In genomic region chr14:105164793-105165192, GRCm38 (mm10) we compare ENCODE assay signal across 12 mouse cellular contexts. TPM values are rescaled to one million over a fixed set of nuclear protein-coding genes. Genes with fewer than 3 reads are reported as not detected.
DNase-seq lines count a peak whose midpoint lies in the region; ATAC-seq and TF ChIP-seq lines count a peak whose summit lies in the region.
"Had no signal": no experiment of that assay in that cellular context is flagged by ENCODE, and none has a peak within 500 bp of the region (broad histone marks: within the 10 kb centered on the region; RNA-seq: fewer than 3 reads in every experiment).

No protein-coding gene starts in this region.

- WGBS in midbrain, embryonic 11.5 days: 75% methylated on average over 4 of the region's 4 CpGs
- 67% methylated on average over 4 of the region's 4 CpGs for WGBS in midbrain, embryonic 16.5 days

- TF ChIP-seq CTCF in CH12.LX (conservative IDR thresholded peaks at IDR 0.05 in 1 of 2, IDR thresholded peaks at IDR 0.05 in 1 of 2; ENCODE audit: low read depth in 2 of 2, low read length in 2 of 2): no peak

- no peak overlapping the region for H3K9ac ChIP-seq in midbrain, embryonic 11.5 days (ENCODE audit: low read length)
- no peak overlapping the region for H3K9ac ChIP-seq in midbrain, embryonic 16.5 days (ENCODE audit: low read depth, low read length)
- H3K9ac ChIP-seq in CH12.LX (ENCODE audit: insufficient read depth, low read depth): no peak overlapping the region
- H3K9ac ChIP-seq: hindbrain, embryonic 13.5 days; limb, embryonic 13.5 days; neural tube, embryonic 12.5 days had no signal

- peak; percentile 73 for DNase-seq in midbrain, embryonic 11.5 days (ENCODE audit: low spot score, missing footprints)
- peak; percentile 34 for DNase-seq in CH12.LX (ENCODE audit: extremely low read depth)
- DNase-seq in layer of hippocampus, postnatal 25 days (ENCODE audit: extremely low spot score in 1 of 2, low spot score in 1 of 2): no peak
- no peak for DNase-seq in layer of hippocampus, adult 8-10 months (ENCODE audit: low spot score in 2 of 2)
- DNase-seq: lung, postnatal 10 days had no signal

- in situ Hi-C loops in CH12.LX (cut with MboI; ENCODE audit: low pct_ligation_motif_present, low pct_unique_long_range_greater_than_20kb, low sequenced_read_pairs): no loop called here

- peaks cover 67% of the 10 kb centered on the region for H3K79me2 ChIP-seq in CH12.LX (replicated peaks; ENCODE audit: control insufficient read depth, extremely low read depth, insufficient read depth, poor library complexity, severe bottlenecking)

- no peak overlapping the region for H3K4me3 ChIP-seq in midbrain, embryonic 11.5 days (ENCODE audit: low read depth, low read length)
- no peak overlapping the region for H3K4me3 ChIP-seq in midbrain, embryonic 16.5 days (ENCODE audit: low read depth, low read length)
- no peak overlapping the region for H3K4me3 ChIP-seq in CH12.LX (replicated peaks in 1 of 3; ENCODE audit: low read depth in 2 of 3, low read length in 2 of 3, poor library complexity in 1 of 3)
- H3K4me3 ChIP-seq: heart, embryonic 10.5 days; hindbrain, embryonic 13.5 days; limb, embryonic 13.5 days; neural tube, embryonic 12.5 days had no signal

- H3K4me1 ChIP-seq in midbrain, embryonic 11.5 days (ENCODE audit: control insufficient read depth, insufficient read depth, low read length): peaks cover 3% of the 10 kb centered on the region
- H3K4me1 ChIP-seq in midbrain, embryonic 16.5 days (ENCODE audit: control insufficient read depth, insufficient read depth, low read length): peaks cover 3% of the 10 kb centered on the region; the same call in 1 of the 2 replicates
- H3K4me1 ChIP-seq in CH12.LX (ENCODE audit: control insufficient read depth in 1 of 2, insufficient read depth in 2 of 2): peaks cover 3 to 34% of the 10 kb centered on the region in 2 experiments; a peak in 3 of 4 replicates
- H3K4me1 ChIP-seq: heart, embryonic 10.5 days had no signal

- no peak for TF ChIP-seq EP300 in CH12.LX (IDR thresholded peaks at IDR 0.05; ENCODE audit: low read length)

- no peaks in the 10 kb centered on the region for H3K27me3 ChIP-seq in midbrain, embryonic 11.5 days (ENCODE audit: control insufficient read depth, insufficient read depth, low read length)
- no peaks in the 10 kb centered on the region for H3K27me3 ChIP-seq in midbrain, embryonic 16.5 days (ENCODE audit: control insufficient read depth, insufficient read depth, low read depth, low read length)
- no peaks in the 10 kb centered on the region for H3K27me3 ChIP-seq in CH12.LX (replicated peaks)
- H3K27me3 ChIP-seq: hindbrain, embryonic 13.5 days; limb, embryonic 13.5 days; neural tube, embryonic 12.5 days had no signal

- H3K9me3 ChIP-seq in midbrain, embryonic 11.5 days (ENCODE audit: control insufficient read depth, low read length): no peaks in the 10 kb centered on the region
- H3K9me3 ChIP-seq in midbrain, embryonic 16.5 days (replicated peaks; ENCODE audit: control insufficient read depth, low read length, poor library complexity, severe bottlenecking): no peaks in the 10 kb centered on the region
- no peaks in the 10 kb centered on the region for H3K9me3 ChIP-seq in CH12.LX (replicated peaks; ENCODE audit: low read length)
- H3K9me3 ChIP-seq: heart, embryonic 10.5 days; hindbrain, embryonic 13.5 days; limb, embryonic 13.5 days; neural tube, embryonic 12.5 days had no signal

- TF ChIP-seq POLR2A in CH12.LX (IDR thresholded peaks at IDR 0.05; ENCODE audit: low read depth, low read length): no peak

- TF ChIP-seq RAD21 in CH12.LX (IDR thresholded peaks at IDR 0.05; ENCODE audit: low read depth, low read length): no peak

- dilution Hi-C loops in CH12.LX (cut with MboI; ENCODE audit: extremely low pct_ligation_motif_present, extremely low pct_unique_long_range_greater_than_20kb, low sequenced_read_pairs): no loop called here

- H3K36me3 ChIP-seq in midbrain, embryonic 11.5 days (ENCODE audit: control insufficient read depth, insufficient read depth, low read length): no peaks in the 10 kb centered on the region
- H3K36me3 ChIP-seq in midbrain, embryonic 16.5 days (ENCODE audit: control insufficient read depth, insufficient read depth, low read length): no peaks in the 10 kb centered on the region
- peaks cover 0 to 22% of the 10 kb centered on the region in 2 experiments for H3K36me3 ChIP-seq in CH12.LX (replicated peaks in 1 of 2; ENCODE audit: control insufficient read depth in 1 of 2, insufficient read depth in 1 of 2, low read length in 1 of 2)
- H3K36me3 ChIP-seq: heart, embryonic 10.5 days; hindbrain, embryonic 13.5 days; limb, embryonic 13.5 days; neural tube, embryonic 12.5 days had no signal

- H3K4me2 ChIP-seq in midbrain, embryonic 11.5 days: no peak overlapping the region
- no peak overlapping the region for H3K4me2 ChIP-seq in midbrain, embryonic 16.5 days (ENCODE audit: low read length)
- no peak overlapping the region for H3K4me2 ChIP-seq in CH12.LX (ENCODE audit: insufficient read depth, low read depth, poor library complexity, severe bottlenecking)
- H3K4me2 ChIP-seq: hindbrain, embryonic 13.5 days; limb, embryonic 13.5 days; neural tube, embryonic 12.5 days had no signal

- H3K27ac ChIP-seq in midbrain, embryonic 11.5 days (ENCODE audit: low read depth, low read length): no peak overlapping the region
- no peak overlapping the region for H3K27ac ChIP-seq in midbrain, embryonic 16.5 days (ENCODE audit: low read length)
- H3K27ac ChIP-seq in CH12.LX (ENCODE audit: insufficient read depth, low read depth): no peak overlapping the region
- H3K27ac ChIP-seq: heart, embryonic 10.5 days; hindbrain, embryonic 13.5 days; limb, embryonic 13.5 days; neural tube, embryonic 12.5 days had no signal

- ATAC-seq in midbrain, embryonic 11.5 days (ENCODE audit: low FRiP score): 0 out of 2 replicates have a peak, but pooled peaks have one; percentile 44
- no peak for ATAC-seq in midbrain, embryonic 16.5 days
- peak; percentile 99 for ATAC-seq in granulocyte monocyte progenitor cell, adult 5-6 weeks (replicated peaks; ENCODE audit: poor library complexity, severe bottlenecking)
- ATAC-seq in neutrophil, adult 5-6 weeks (ENCODE audit: extremely low read depth, insufficient number of reproducible peaks, low FRiP score, poor library complexity, severe bottlenecking): peak; percentile 73; the same call in 1 of the 2 replicates

TF ChIP-seq in CH12.LX, 34 proteins besides CTCF, POLR2A, EP300 and RAD21:
- peak; percentile 68 for TF ChIP-seq ELF1 (IDR thresholded peaks at IDR 0.05; ENCODE audit: low read depth, low read length)
- no peak for TF ChIP-seq MAFK (IDR thresholded peaks at IDR 0.05; ENCODE audit: insufficient replicate concordance, low read length)
- TF ChIP-seq JUND (conservative IDR thresholded peaks at IDR 0.05; ENCODE audit: low read depth, low read length): no peak
- no peak for TF ChIP-seq RCOR1 (conservative IDR thresholded peaks at IDR 0.05; ENCODE audit: low read depth, low read length)

RNA-seq across cellular contexts. Expression of gene Rbm26, which starts 12.3 kb away (rescaled TPM):
- 38.5 and 43.0 TPM in 2 replicates for polyA plus RNA-seq in midbrain, embryonic 11.5 days (2014; fragmentation: Nextera tagmentation; extraction: Ambion mirVana)
- polyA plus RNA-seq in midbrain, embryonic 16.5 days (2015; fragmentation: Nextera tagmentation; extraction: Ambion mirVana): 31.0 and 33.5 TPM in 2 replicates
- total RNA-seq in CH12.LX (2012; rRNA removed) (27.9 and 32.5 TPM in 2 replicates), CH12.LX (2014; rRNA removed) (50.6 and 57.9 TPM in 2 replicates)
- 71.4 and 73.5 TPM in 2 replicates for polyA plus RNA-seq in CH12.LX (2012; ENCODE audit: insufficient read length, low read depth)
- total RNA-seq in granulocyte monocyte progenitor cell, adult 5-6 weeks (2014; fragmentation: Nextera tagmentation): 76.4 and 90.8 TPM in 2 replicates
- total RNA-seq in granulocyte monocyte progenitor cell, adult 5-6 weeks (2017): 65.4 and 70.1 TPM in 2 replicates
- total RNA-seq in neutrophil, adult 5-6 weeks (2017): 90.7 and 97.4 TPM in 2 replicates
- total RNA-seq in layer of hippocampus, postnatal 25 days (2021): 10 to 100 TPM; 51.5 to 63.4 TPM
- total RNA-seq in layer of hippocampus, adult 8-10 months (2022): 10 to 100 TPM; 58.7 to 66.5 (median 63.0) TPM

Comparison
In these comparisons a context has a peak if more than half of its experiments do, and no peak if none do; other contexts are left out.
1. DNase-seq: peak in midbrain, embryonic 11.5 days (single experiment) and CH12.LX (single experiment); none in layer of hippocampus, postnatal 25 days (0 of 2) and layer of hippocampus, adult 8-10 months (0 of 2).